Mouse (Mus musculus) ovary, postnatal 10 days (tissue): ENCODE measurements around the gene Dpp7.

Experiments
- DNase-seq: peaks from one replicate; pipeline ENCODE4 v3.0.0; 2022; ENCODE audit warnings: low spot score

Gene Dpp7

GRCm38 (mm10) chr2:25356208-25357079, at the start of gene Dpp7:
Gene Dpp7, minus strand, starts transcription at chr2:25356359.
- DNase-seq: peak; percentile 49

GRCm38 (mm10) chr2:25403994-25404393, 47.8 kb upstream of the Dpp7 start:
- DNase-seq: no peak

- DNase-seq: peak; percentile 32
Observed at GRCm38 (mm10) chr2:25402972-25403601, 46.9 kb upstream of the Dpp7 start.

GRCm38 (mm10) chr2:25402377-25402971, 46.3 kb upstream of the Dpp7 start:
- peak; percentile 46 for DNase-seq

- DNase-seq: no peak
Observed at GRCm38 (mm10) chr2:25400764-25401163, 44.6 kb upstream of the Dpp7 start.

GRCm38 (mm10) chr2:25400291-25400690, 44.1 kb upstream of the Dpp7 start:
- no peak for DNase-seq

- DNase-seq: no peak
Observed at GRCm38 (mm10) chr2:25399051-25399450, 42.9 kb upstream of the Dpp7 start, which contains the start of gene Npdc1. Gene Npdc1, plus strand, starts transcription at chr2:25399351.

GRCm38 (mm10) chr2:25398065-25398464, 41.9 kb upstream of the Dpp7 start:
- DNase-seq: no peak

GRCm38 (mm10) chr2:25397010-25397409, 40.9 kb upstream of the Dpp7 start:
- no peak for DNase-seq

GRCm38 (mm10) chr2:25396597-25396983, 40.4 kb upstream of the Dpp7 start:
- no peak for DNase-seq

- DNase-seq: no peak
Observed at GRCm38 (mm10) chr2:25395721-25396596, 39.8 kb upstream of the Dpp7 start, which contains the start of gene Entpd2. Gene Entpd2, plus strand, starts transcription at chr2:25395874.

GRCm38 (mm10) chr2:25394281-25395221, 38.4 kb upstream of the Dpp7 start:
- no peak for DNase-seq

GRCm38 (mm10) chr2:25391266-25391665, 35.1 kb upstream of the Dpp7 start:
- DNase-seq: no peak

GRCm38 (mm10) chr2:25384492-25384891, 28.3 kb upstream of the Dpp7 start:
- DNase-seq: no peak

- DNase-seq: no peak
Observed at GRCm38 (mm10) chr2:25376589-25376988, 20.4 kb upstream of the Dpp7 start.

- no peak for DNase-seq
Observed at GRCm38 (mm10) chr2:25373431-25373830, 17.3 kb upstream of the Dpp7 start.

- no peak for DNase-seq
Observed at GRCm38 (mm10) chr2:25372644-25373391, 16.7 kb upstream of the Dpp7 start.

GRCm38 (mm10) chr2:25371764-25372643, 15.8 kb upstream of the Dpp7 start, which contains the start of gene Sapcd2:
Gene Sapcd2, plus strand, starts transcription at chr2:25372321.
- peak; percentile 56 for DNase-seq

- no peak for DNase-seq
Observed at GRCm38 (mm10) chr2:25369996-25370395, 13.8 kb upstream of the Dpp7 start.
